Mouse (Mus musculus) bone marrow, adult 2 months (tissue): ENCODE measurements around the gene Rapgef4. TPM values are rescaled to one million over a fixed set of nuclear protein-coding genes. Genes with fewer than 3 reads are reported as not detected.

Source experiments
- H3K27ac ChIP-seq: fragments of 200-500 bp; 2 replicates; pipeline ENCODE4 v1.5.1; 2012; ENCODE audit warnings: low read depth, mild to moderate bottlenecking, control low read depth, inconsistent platforms, low read length; ENCODE audit not compliant: control insufficient read depth, poor library complexity, insufficient read depth
- H3K4me1 ChIP-seq: fragments of 200-500 bp; 2 replicates; pipeline ENCODE4 v1.6.1; 2011; ENCODE audit warnings: low read length; ENCODE audit not compliant: control insufficient read depth, insufficient read depth
- H3K4me3 ChIP-seq: fragments of 200-500 bp; replicated peaks from 2 replicates; pipeline ENCODE3; 2011; ENCODE audit warnings: mild to moderate bottlenecking, low read depth, low read length, control low read depth; ENCODE audit not compliant: control insufficient read depth
- CTCF ChIP-seq: fragments of 200-500 bp; IDR thresholded peaks from 2 replicates; pipeline ENCODE4 v1.5.1; 2011; ENCODE audit warnings: low read length, control low read depth; ENCODE audit not compliant: control insufficient read depth, insufficient read depth
- POLR2A ChIP-seq: fragments of 200-500 bp; IDR thresholded peaks from 2 replicates; pipeline ENCODE4 v1.6.1; 2011; ENCODE audit warnings: low read depth, mild to moderate bottlenecking, control low read depth, low read length, borderline replicate concordance; ENCODE audit not compliant: control insufficient read depth
- WGBS: fragments of 180-500 bp; shearing (Covaris S2); methylation state at CpG from one replicate; pipeline ENCODE4 v1.1.7; 2018; 5-methylcytosine and 5-hydroxymethylcytosine counted together
- polyA plus RNA-seq: library from polyadenylated mRNA; stranded (reverse); fragments of >200 nt; gene quantifications from 2 replicates; pipeline ENCODE4 v1.2.4, GENCODE M21; 2011; ENCODE audit warnings: low replicate concordance; ENCODE audit not compliant: missing spikeins, insufficient read depth, insufficient read length

Rapgef4 gene
- polyA plus RNA-seq, 1 experiment: 4.9 TPM

DNA sequence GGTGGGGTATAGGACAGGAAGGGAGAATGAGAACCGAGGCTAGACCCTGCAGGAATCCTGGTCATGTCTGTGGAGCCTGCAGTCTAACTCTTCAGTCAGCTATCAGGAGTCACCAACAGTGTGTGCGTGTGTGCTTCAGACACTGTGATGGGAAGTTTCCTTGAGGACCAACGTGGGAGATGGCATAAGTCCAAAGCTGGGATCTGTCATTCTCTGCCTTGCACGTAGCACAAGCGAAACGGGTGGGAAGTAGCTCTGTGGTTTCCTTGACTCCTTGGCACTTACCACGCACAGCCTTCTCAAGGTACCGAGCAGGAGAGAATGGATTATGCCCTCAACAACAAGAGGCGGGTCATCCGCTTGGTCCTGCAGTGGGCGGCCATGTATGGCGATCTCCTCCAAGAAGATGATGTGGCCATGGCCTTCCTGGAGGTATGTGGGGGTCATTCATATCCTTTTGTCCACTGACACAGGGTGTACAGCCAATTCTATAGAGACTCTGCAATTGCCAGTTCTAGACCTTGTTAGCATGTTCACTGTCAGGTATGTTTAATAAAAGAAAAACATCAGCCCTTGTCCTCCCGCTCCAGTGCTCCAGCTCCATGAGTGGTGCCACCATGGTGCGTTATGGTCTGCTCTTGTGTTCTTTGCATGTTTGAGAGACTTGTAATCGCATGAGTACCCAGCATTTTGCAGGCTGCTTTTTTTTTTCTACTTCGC, 241.9 kb downstream of the Rapgef4 start:
- 65% methylated on average over 16 of the region's 16 CpGs for WGBS
- no peak for TF ChIP-seq CTCF
- TF ChIP-seq POLR2A: no peak

DNA sequence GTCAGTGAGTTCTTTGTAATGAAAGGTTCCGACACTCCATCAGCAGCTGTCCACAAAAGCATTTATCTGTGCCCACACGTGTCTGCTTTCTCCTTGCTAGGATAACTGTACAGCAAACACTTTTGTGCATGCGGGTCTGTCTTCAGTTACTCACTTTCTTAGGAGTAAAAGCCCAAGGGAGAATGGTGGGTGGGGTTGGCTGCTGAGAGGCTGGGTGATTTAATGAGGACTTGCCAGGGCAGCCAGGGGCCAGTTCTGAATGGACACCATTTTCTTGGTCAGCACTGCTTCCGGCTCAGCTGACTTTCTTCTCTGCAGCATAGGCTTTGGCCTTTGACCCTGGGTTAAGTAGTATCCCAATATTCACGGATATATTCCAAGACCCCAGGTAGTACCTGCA, 242.4 kb downstream of the Rapgef4 start:
- Histone ChIP-seq H3K4me1 (no peaks in the 10 kb centered on the region), H3K4me3 (no peak overlapping the region), H3K27ac (no peak overlapping the region)
- 75% methylated on average over 5 of the region's 5 CpGs for WGBS
- TF ChIP-seq POLR2A (no peak), CTCF (no peak)

More for the DNA sequence above, 241.9 kb downstream of the Rapgef4 start:
- no peak overlapping the region for H3K27ac ChIP-seq
- H3K4me3 ChIP-seq: no peak overlapping the region
- no peaks in the 10 kb centered on the region for H3K4me1 ChIP-seq

DNA sequence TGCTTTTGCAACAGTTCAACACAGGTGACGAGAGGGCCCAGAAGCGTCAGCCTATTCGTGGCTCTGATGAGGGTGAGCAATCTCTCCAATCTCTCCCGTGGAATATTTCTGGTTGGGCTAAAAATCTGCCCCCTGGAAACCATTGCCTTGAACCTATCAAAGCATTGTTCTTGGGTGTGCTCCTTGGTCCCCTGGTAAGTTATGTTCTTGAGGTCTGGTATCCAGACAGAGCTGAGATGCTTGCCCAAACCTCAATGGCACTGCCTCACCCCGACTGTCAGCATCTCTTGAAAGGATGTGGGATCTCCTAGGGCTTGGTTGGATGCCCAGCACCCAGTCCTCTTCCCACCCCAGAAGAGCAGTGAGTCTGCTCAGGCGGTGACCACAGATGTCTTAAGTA, 245.0 kb downstream of the Rapgef4 start:
- TF ChIP-seq POLR2A (no peak), CTCF (no peak)
- WGBS: 77% methylated on average over 6 of the region's 6 CpGs
- Histone ChIP-seq H3K4me3 (no peak overlapping the region), H3K4me1 (no peaks in the 10 kb centered on the region), H3K27ac (no peak overlapping the region)

GRCm38 (mm10) chr2:72227416-72227815, 246.4 kb downstream of the Rapgef4 start:
- Histone ChIP-seq H3K4me3 (no peak overlapping the region), H3K27ac (no peak overlapping the region), H3K4me1 (no peaks in the 10 kb centered on the region)
- TF ChIP-seq CTCF (no peak), POLR2A (no peak)
- 80% methylated on average over 6 of the region's 6 CpGs for WGBS

DNA sequence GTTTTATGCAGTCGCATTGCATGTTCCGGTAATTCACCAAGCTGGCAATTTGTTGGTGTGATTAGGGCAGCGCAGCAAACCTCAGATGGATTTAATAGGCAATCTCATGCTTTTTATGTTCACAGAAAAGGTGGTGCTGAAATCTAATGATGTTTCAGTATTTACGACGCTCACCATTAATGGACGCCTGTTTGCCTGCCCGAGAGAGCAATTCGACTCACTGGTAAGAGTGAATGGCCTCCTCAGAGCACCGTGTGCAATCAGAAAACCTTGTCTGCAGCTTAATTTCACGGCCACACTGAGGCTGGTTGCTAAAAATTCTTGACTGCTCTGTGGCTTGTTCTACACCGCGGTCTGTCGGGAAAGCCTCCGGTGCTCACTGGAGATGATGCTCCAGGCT, 247.8 kb downstream of the Rapgef4 start:
- WGBS: 87% methylated on average over 14 of the region's 14 CpGs
- TF ChIP-seq POLR2A (no peak), CTCF (no peak)

GRCm38 (mm10) chr2:72230545-72230944, 249.5 kb downstream of the Rapgef4 start:
- no peak for TF ChIP-seq POLR2A
- TF ChIP-seq CTCF: no peak
- Histone ChIP-seq H3K4me3 (no peak overlapping the region), H3K4me1 (no peaks in the 10 kb centered on the region), H3K27ac (no peak overlapping the region)
- WGBS: 86% methylated on average over 9 of the region's 9 CpGs

More for the DNA sequence above, 247.8 kb downstream of the Rapgef4 start:
- H3K4me3 ChIP-seq: no peak overlapping the region
- H3K27ac ChIP-seq: no peak overlapping the region
- no peaks in the 10 kb centered on the region for H3K4me1 ChIP-seq

GRCm38 (mm10) chr2:72234085-72234484, 253.0 kb downstream of the Rapgef4 start:
- no peaks in the 10 kb centered on the region for H3K4me1 ChIP-seq
- H3K4me3 ChIP-seq: no peak overlapping the region
- TF ChIP-seq CTCF: no peak
- no peak for TF ChIP-seq POLR2A
- no peak overlapping the region for H3K27ac ChIP-seq
- WGBS: 84% methylated on average over 11 of the region's 11 CpGs

DNA sequence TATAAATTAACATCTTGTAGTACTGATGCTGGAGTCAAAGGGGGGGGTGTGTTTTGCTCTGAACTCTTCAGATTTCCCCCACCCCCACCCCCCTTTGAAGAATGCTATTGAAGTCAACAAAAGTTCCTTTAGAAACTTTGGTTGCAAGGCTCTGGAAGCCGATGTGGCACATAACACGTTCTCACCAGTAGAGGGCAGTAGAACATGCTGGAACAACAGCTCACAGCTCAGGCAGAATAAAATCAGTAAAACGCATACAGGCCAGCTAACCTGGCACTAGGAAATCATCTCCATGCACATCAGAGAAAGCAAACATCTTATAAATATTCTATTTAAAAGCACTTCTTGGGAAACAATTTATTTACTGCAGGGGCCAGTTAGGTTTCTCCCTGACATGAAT, 253.9 kb downstream of the Rapgef4 start:
- 4% methylated on average over 3 of the region's 3 CpGs for WGBS
- Histone ChIP-seq H3K4me3 (no peak overlapping the region), H3K27ac (no peak overlapping the region), H3K4me1 (no peaks in the 10 kb centered on the region)
- TF ChIP-seq POLR2A (no peak), CTCF (peak; percentile 73)
